Mouse (Mus musculus): Measurements from ENCODE around the gene Slc4a1. TPM values are rescaled to one million over a fixed set of nuclear protein-coding genes. Genes with fewer than 3 reads are reported as not detected.

Gene Slc4a1
- total RNA-seq, 1 experiment from 2014 or later: 10.4 TPM

DNA sequence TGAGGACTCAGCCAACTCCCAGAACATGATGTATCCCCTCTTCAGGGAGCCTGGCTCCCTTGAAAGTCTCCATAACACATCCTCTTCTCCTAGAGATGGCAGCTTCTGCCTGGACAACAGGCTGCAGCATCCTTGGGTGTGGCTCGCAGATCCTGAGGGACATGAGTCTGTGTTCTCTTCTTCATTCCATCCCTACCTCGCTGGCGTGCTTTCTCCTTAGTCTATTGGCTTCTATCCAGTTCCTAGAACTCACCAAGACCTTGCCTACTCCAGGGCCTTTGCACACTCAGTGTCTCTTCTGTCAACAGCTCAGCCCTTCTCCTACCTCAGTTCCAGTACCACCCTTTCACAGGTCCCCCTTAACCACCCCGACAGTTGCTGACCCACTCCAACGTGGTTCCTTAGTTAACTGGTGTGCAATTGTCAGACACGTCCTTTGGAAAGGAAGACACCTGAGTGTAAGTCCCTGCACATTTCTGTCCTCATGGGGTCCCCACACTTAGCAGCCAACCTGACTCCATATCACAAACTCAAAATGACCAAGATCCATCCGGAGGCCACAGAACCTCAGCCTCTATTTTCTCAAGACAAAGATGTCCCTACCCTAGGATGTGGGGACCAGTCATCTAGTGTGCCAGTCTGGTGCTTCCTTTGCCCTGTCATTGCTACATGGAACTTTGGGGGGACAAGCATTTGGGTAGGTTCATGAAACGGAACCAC lies 4.1 kb downstream of the Slc4a1 start:
- ATAC-seq (replicated peaks; ENCODE audit: insufficient number of reproducible peaks, low FRiP score, low TSS enrichment, poor library complexity, severe bottlenecking): no peak

- ATAC-seq (replicated peaks; ENCODE audit: insufficient number of reproducible peaks, low FRiP score, low TSS enrichment, poor library complexity, severe bottlenecking): no peak
Measured at GRCm38 (mm10) chr11:102358365-102358764, 7.6 kb downstream of the Slc4a1 start.

DNA sequence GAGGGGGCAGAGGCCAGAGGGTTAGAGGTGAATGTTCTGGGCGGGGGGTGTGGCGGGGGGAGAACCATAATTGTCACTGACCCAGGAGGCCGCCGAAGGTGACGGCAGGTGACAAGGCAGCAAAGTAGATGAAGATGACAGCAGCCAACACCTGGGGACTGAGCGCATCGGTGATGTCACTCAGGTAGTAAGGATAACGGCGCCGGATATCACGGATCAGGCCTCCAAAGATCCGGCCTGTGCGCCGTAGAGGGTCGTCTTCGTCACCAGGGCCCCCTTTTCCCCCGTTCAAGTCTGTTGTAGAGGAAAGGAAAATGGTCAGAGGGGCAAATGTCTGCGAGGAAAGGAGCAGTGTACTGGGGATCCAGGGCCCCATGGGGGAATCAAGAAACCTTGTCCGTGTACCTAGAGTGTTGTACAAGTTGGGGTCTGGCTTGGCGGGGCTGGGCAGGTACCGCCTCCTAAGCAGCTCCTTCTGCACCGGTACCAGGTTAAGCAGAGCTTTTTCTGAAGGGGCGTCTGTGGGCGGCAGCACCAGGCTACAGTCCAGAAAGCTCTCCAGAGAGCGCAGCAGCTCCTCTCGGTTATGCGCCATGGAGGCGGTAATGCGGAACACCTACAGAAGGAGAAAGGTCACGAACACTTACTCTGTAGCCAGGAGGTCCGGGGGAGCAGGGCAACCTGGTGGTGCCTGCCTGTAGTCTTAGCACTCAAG lies 9.2 kb downstream of the Slc4a1 start:
- ATAC-seq (replicated peaks; ENCODE audit: insufficient number of reproducible peaks, low FRiP score, low TSS enrichment, poor library complexity, severe bottlenecking): no peak

DNA sequence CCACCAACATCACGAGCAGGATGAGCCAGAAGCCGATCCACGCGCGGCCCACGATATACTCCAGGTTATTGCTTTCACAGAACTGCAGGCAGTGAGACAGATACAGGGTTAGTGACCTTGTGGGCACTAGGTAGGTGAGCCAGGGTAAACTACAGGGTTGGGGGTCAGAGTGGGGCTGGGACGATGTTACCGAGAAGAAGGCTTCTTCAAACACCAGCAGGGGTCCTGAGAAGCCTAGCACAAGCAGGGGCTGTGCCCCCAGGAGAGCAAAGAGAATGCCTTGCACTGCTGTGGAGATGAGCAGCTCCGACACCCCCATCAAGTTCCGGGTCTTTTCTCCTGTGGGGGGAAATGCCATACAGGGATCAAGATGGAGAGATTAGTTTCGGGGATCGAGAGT lies 9.8 kb downstream of the Slc4a1 start:
- ATAC-seq (replicated peaks; ENCODE audit: insufficient number of reproducible peaks, low FRiP score, low TSS enrichment, poor library complexity, severe bottlenecking): no peak

DNA sequence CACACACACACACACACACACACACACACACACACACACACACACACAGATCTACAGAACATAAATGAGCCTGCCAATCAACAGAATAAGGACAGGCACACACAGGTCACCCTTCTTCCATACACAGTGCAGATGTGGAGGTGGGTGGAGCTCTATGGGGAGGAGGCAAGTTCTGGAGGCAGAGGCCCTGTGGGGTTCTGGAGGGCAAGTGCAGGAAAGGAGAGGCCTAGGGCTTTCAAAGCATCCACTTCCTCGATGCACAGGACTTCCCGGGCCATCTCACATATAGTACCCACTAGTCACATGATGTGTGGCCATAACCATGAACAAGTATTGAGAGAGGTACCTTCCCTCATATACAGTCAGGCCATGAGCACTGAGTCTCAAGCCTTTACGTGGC lies 10.5 kb downstream of the Slc4a1 start:
- ATAC-seq (replicated peaks; ENCODE audit: insufficient number of reproducible peaks, low FRiP score, low TSS enrichment, poor library complexity, severe bottlenecking): no peak

DNA sequence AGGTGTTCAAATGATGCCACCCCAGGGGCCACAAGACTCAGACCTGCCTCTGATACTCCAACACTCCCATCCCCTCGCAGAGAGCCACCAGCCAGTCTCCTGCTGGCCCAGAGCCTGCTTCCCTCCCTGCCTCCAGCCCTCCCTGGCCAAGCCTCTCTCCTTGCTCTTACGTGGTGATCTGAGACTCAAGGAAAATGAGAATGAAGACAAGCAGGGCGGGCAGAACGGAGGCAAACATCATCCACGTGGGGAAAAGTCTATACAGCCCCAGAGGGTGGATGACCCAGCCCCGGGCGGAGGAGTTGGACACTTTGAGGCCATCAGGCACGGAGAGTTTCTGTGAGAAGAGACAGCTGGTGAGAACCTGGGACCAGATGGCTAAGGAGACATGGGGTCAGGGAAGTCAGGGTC lies 13.0 kb downstream of the Slc4a1 start:
- no peak for ATAC-seq (replicated peaks; ENCODE audit: insufficient number of reproducible peaks, low FRiP score, low TSS enrichment, poor library complexity, severe bottlenecking)

DNA sequence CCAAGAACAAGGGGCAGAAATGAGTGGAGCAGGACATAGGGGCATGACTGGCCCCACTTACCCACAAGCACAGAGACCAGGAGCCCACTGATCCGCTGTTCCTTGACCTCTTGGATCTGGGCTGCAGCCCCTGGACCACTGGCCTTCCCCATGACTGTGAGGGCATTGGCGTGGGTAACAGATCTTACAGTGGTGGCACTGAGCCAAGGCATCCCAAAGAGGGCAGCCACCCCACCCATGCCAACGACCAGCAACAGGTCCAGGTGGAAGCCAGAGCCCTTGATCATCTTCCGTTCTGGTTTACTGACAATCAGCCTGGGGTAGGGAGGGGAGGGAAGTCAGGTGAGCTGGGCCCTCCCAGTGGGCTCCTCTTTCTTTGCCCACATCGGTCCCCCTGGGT lies 13.6 kb downstream of the Slc4a1 start:
- no peak for ATAC-seq (replicated peaks; ENCODE audit: insufficient number of reproducible peaks, low FRiP score, low TSS enrichment, poor library complexity, severe bottlenecking)

- no peak for ATAC-seq (replicated peaks; ENCODE audit: insufficient number of reproducible peaks, low FRiP score, low TSS enrichment, poor library complexity, severe bottlenecking)
Measured at GRCm38 (mm10) chr11:102350981-102351523, 15.0 kb downstream of the Slc4a1 start.

DNA sequence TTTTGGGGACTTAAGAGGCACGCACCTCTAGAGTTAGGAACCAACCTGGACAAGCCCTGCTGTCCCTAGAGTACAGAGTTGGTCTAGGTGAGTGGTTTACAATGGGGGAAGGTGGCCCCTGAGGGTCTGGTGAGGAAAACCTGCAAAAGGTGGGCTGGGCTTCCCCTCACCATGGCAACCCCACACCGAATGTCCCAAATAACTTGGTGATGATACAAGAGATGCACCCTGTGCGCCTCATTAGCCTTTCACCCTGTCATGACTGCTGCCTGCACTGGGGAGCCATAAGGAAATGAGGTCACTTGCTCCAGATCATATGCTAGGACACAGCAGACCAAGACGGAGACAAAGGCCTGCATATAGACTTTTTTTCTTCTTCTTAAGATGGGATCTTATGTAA lies 15.6 kb downstream of the Slc4a1 start:
- ATAC-seq (replicated peaks; ENCODE audit: insufficient number of reproducible peaks, low FRiP score, low TSS enrichment, poor library complexity, severe bottlenecking): no peak

DNA sequence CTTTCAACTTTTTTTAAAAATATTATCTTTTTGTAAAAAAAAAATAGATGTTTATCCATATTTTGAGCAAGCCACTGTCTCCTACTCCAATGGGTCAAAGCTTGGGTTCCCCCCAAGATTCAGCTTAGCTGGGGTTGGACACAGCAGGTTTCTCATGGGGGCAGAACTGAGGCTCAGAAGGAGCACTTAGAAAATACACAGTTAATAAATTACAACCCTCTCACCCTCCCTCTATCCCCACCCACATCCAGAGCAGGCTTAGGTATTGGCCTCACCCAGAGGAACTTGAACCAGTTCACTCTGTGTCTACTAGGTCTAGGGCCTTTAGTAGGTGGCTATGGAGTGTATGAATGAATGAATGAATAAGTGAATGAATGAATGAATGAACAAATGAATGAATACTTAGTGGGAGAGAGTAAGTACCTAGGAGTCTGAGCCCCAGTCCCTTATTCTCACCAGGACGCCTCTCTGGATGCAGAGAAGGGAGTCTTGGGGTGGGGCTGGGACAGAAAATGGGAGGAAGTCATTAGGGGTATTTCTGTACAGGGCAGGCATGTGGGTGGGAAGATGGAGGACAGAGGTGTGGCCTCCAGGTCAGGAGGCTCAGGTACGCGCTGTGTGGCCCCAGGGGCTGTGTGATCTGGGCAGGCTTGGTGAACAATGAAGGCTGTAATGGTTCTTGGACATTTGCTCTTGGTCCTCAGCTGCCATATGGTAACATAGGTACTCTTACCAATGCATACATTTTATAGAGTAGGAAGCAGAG lies 16.6 kb downstream of the Slc4a1 start:
- ATAC-seq (replicated peaks; ENCODE audit: insufficient number of reproducible peaks, low FRiP score, low TSS enrichment, poor library complexity, severe bottlenecking): no peak

- no peak for ATAC-seq (replicated peaks; ENCODE audit: insufficient number of reproducible peaks, low FRiP score, low TSS enrichment, poor library complexity, severe bottlenecking)
Measured at GRCm38 (mm10) chr11:102348771-102349170, 17.2 kb downstream of the Slc4a1 start.

- no peak for ATAC-seq (replicated peaks; ENCODE audit: insufficient number of reproducible peaks, low FRiP score, low TSS enrichment, poor library complexity, severe bottlenecking)
Measured at GRCm38 (mm10) chr11:102348101-102348585, 17.9 kb downstream of the Slc4a1 start.

- ATAC-seq (replicated peaks; ENCODE audit: insufficient number of reproducible peaks, low FRiP score, low TSS enrichment, poor library complexity, severe bottlenecking): no peak
Measured at GRCm38 (mm10) chr11:102347683-102348082, 18.3 kb downstream of the Slc4a1 start.

GRCm38 (mm10) chr11:102346926-102347325 lies 19.1 kb downstream of the Slc4a1 start:
- no peak for ATAC-seq (replicated peaks; ENCODE audit: insufficient number of reproducible peaks, low FRiP score, low TSS enrichment, poor library complexity, severe bottlenecking)

DNA sequence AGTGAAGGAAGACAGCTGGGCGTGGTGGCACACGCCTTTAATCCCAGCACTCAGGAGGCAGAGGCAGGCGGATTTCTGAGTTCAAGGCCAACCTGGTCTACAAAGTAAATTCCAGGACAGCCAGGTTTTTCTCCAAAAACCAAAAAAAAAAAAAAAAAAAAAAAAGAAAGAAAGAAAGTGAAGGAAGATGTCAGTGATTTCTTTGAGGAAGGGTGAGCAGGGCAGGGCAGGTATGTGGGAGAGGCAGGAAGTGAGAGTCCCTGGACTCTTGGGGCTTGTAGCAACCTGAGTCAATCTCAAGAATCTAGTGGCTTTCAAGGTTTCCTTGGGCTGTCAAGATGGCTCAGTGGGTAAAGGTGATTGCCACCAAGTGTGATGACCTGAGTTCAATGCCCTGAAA lies 21.5 kb downstream of the Slc4a1 start:
- no peak for ATAC-seq (replicated peaks; ENCODE audit: insufficient number of reproducible peaks, low FRiP score, low TSS enrichment, poor library complexity, severe bottlenecking)

GRCm38 (mm10) chr11:102342742-102343141 lies 23.3 kb downstream of the Slc4a1 start:
- ATAC-seq (replicated peaks; ENCODE audit: insufficient number of reproducible peaks, low FRiP score, low TSS enrichment, poor library complexity, severe bottlenecking): no peak

- ATAC-seq (replicated peaks; ENCODE audit: insufficient number of reproducible peaks, low FRiP score, low TSS enrichment, poor library complexity, severe bottlenecking): no peak
Measured at GRCm38 (mm10) chr11:102341101-102341500, 24.9 kb downstream of the Slc4a1 start.

GRCm38 (mm10) chr11:102339624-102340023 lies 26.4 kb downstream of the Slc4a1 start:
- no peak for ATAC-seq (replicated peaks; ENCODE audit: insufficient number of reproducible peaks, low FRiP score, low TSS enrichment, poor library complexity, severe bottlenecking)

GRCm38 (mm10) chr11:102339195-102339594 lies 26.8 kb downstream of the Slc4a1 start:
- ATAC-seq (replicated peaks; ENCODE audit: insufficient number of reproducible peaks, low FRiP score, low TSS enrichment, poor library complexity, severe bottlenecking): no peak
